Mouse (Mus musculus): ENCODE data around the gene Cwc27. TPM values are rescaled to one million over a fixed set of nuclear protein-coding genes. Genes with fewer than 3 reads are reported as not detected.

The Cwc27 gene
- 10 to 100 TPM; 23.3 to 26.5 TPM for polyA plus RNA-seq (2017; shearing (Covaris generic))

DNA sequence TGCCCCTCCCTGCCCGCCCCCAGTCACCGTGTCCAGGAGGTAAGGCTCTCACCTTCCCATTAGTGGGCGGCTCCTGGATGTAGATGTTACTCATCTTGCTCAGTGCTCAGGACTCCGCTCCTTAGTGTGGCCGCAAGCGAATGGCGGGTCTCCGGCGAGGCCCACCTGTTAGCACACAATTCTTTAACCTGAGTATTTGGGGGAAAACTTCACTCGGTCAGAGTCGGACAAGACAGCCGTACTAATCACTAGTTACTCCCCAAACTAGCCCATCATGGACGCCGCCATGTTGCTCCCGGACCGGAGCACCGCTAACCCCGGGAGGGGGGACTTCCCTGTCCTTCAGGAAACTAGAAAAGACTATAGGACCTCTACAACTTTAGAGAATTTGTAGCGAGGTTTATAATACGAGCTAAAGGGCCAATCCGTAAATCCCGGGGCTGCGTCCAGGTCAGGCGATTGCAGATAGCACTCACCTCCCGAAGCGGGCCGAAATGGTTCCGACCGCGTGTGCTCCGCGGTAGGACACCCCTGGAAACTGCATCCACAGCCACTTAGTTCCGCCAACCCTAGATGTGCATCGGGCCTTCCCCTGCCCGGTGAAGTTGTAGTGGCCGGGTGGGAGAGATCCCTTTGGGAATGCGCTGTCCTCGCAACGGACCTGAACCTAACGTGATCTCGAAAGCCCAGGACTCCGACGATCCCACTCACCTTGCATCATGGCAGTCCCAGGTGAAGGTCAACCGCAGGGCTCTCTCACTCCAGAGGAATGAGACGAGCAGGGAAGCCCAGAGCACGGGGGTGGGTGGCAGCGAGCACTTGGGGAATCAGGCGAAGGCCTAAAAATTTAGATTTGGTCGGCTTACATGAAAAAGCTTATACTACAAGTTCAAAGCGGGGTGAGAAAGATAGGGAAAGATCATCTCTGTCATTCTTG, at the start of gene Cwc27:
Cwc27 (minus strand) TSS at position 508 of the 937 bp plus-strand sequence.

DNA sequence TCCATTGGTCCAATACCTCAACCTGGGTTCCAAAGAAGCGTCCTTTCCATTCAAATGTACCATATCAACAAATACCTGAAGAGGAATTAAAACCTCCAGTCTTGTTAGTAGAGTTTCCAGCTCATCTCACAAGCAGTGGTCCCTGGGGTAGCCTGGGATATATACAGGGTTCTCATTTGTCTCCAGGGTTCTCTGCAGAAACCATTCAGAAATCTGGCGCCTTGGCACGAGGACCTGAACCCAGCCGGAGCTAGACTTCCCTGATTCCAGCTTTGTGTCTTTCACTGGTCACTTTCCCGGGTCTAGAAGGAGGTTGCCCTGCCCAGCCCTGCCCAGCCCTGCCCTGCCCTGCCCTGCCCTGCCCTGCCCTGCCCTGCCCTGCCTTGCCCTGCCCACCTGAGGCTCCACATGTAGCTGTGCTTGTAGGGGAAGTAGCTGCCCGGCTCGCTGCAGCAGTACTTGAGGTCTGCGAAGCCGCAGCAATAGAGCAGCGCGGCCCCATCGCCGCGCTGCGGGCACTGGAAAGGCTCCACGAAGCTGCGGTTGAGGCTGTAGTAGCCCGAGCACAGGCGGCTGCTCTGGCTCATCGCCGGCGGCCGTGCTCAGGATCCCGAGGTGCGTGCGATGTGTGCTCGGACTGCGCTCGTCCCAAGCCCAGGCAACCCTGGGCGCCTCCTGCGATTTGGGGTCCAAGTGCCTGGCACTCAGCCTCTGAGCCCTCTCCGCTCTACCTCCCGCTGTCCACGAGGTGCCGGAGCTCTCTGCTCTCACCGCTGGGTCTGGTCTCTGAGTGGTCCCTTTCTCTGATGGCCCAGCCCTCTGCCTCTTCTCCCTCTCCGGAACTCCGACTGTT, 46.4 kb upstream of the Cwc27 start, which contains the start of gene Shisal2b:
Shisal2b (minus strand) TSS at position 767 of the 853 bp plus-strand sequence.

DNA sequence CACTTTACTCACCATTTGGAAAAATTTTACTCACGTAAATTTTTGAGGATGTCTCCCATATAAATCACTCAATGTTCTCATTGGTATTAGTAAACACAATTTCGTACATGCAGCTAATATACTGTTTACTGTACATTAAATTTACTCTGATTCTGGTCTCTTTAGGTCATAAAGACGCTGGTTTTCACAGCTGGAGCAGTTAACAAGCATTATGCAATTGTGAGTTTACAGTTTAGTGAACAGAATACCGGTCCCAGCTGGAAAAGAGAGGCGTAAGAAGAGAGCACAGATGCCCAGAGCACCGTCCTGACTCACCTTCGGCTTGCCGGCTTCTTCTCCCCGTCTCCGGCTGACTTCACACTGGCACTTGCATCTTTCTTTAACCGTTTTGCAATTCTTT, 24.8 kb downstream of the Cwc27 start, which contains the start of gene Srek1ip1:
Srek1ip1 (plus strand) TSS at position 301 of the 400 bp plus-strand sequence.

Other genes with a start within 250 kb of the Cwc27 start
- 1 to 10 TPM; 9.3 to 9.4 TPM for gene Srek1ip1, start 24.7 kb downstream of the Cwc27 start, polyA plus RNA-seq (2017; shearing (Covaris generic))
- gene Shisal2b, start 46.8 kb upstream of the Cwc27 start, polyA plus RNA-seq (2017; shearing (Covaris generic)): not detected
- gene Rgs7bp, start 237.8 kb upstream of the Cwc27 start, polyA plus RNA-seq (2017; shearing (Covaris generic)): under 1 TPM in 1 of 2 experiments, not detected in 1; 0.04 TPM